Mouse (Mus musculus): Measurements from ENCODE around the gene Cxcl2. TPM values are rescaled to one million over a fixed set of nuclear protein-coding genes. Genes with fewer than 3 reads are reported as not detected.

Cxcl2 gene
- polyA plus RNA-seq, 1 experiment from 2014 or later = not detected

DNA sequence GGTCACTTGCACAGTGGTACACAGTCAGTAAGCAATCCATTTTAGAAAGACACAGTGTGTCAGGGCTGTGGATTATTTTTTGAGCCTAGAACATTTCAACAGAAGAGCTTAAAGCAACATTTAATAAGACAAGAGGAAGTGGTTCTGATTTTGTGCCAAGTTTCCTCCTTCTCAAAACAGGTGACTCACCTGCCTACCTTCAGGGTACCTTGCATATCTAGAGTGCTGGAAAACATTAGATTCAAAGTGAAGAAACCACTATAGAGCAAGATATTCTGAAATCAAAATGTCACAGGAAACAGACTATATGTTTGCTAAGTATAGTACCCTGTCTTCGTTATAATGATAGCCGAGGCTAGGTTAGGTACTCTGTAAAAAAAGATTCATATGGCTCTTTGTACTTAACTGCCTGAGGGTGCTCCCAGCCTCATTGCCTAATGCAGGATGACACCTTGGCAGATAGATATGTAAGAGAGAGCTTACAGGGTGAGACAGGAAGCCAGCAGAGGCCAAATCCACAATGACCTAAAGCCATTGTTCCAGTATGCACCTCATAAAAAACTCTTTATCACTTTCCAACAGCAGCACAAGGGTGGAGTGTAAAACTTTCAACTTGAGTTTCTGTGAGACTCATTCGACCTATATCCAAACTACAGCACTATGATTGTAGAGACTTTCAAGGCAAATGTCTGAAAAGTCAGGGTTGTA, 24.2 kb upstream of the Cxcl2 start:
- Histone ChIP-seq H3K4me3 (no peak overlapping the region), H3K27me3 (no peaks in the 10 kb centered on the region), H3K9ac (no peak overlapping the region), H3K4me2 (no peak overlapping the region), H3K27ac (no peak overlapping the region), H3K9me3 (no peaks in the 10 kb centered on the region), H3K36me3 (no peaks in the 10 kb centered on the region), H3K4me1 (0 out of 2 replicates have a peak, but pooled peaks cover 3% of the 10 kb centered on the region)
- 76% methylated on average over 3 of the region's 3 CpGs for WGBS
- ATAC-seq (ENCODE audit: insufficient number of reproducible peaks, insufficient read depth, low FRiP score, low TSS enrichment, low read depth) = no peak

DNA sequence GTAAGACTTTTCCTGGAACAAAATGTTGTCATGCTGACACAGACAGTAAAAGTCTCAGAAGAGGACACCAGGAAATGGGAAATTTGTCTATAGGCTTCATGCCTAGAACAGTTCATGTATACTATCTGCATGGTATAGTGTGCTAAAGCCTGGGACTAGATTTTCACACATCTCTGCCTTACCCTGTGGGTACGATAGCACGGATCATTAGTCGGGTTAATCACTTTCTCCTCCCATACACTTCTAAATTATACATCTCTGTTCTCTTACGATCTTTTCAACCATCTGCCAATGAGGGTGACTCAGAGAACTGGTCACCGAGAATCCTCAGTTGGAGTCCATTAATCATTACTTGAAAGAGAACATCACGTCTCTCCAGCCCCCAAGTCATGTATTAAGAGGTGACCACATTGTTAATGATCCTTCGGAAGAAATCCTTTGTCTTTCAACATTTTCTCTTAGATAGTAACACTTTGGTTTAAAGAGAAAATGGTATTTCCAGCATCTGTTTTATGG, 23.3 kb upstream of the Cxcl2 start:
- H3K4me2 ChIP-seq = no peak overlapping the region
- WGBS = 89% methylated on average over 7 of the region's 7 CpGs

DNA sequence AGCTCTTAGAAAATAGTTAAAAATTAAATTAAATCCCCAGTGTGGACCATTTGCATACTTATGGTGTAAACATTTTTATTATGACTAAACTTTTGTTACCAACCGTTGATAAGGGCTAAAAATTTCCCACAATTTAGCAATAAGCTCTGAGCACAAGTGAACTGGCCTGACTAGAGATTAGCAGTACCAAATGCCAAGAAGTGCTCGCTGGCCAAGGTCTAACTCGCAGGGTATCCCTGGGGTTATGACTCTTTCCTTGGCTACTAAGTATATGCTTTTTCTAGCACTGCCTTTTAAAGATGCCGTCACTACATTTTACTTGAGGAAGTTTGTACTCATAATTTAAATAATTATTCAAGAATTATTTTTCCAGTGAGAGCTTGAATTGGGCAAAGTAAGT, 22.6 kb upstream of the Cxcl2 start:
- WGBS = 87% methylated on average over 4 of the region's 4 CpGs

More for the DNA sequence above, 23.3 kb upstream of the Cxcl2 start:
- no peak for ATAC-seq (ENCODE audit: insufficient number of reproducible peaks, insufficient read depth, low FRiP score, low TSS enrichment, low read depth)
- H3K4me3 ChIP-seq = no peak overlapping the region
- no peaks in the 10 kb centered on the region for H3K9me3 ChIP-seq
- peaks cover 6% of the 10 kb centered on the region; the same call in 1 of the 2 replicates for H3K4me1 ChIP-seq
- no peaks in the 10 kb centered on the region for H3K27me3 ChIP-seq
- no peak overlapping the region for H3K9ac ChIP-seq
- H3K36me3 ChIP-seq = no peaks in the 10 kb centered on the region
- no peak overlapping the region for H3K27ac ChIP-seq

DNA sequence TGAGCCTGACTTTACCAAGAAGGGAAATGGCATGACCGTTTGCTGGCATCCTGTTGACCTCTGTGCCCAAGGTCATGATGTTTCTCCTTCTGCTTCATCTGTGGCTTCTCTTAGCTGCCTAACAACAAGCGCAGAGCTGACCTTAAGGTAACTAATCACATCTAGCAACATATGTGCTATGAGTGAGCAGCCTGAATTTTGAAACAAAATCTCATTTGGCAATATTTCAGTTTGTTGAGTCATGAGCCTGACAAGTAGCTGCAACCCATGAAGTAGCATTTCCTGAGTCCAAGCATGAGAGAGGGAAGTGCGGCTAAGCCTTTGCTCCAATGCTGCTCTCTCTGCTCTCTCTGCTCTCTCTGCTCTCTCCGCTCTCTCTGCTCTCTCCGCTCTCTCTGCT, 22.0 kb upstream of the Cxcl2 start:
- Histone ChIP-seq H3K9ac (no peak overlapping the region), H3K4me3 (no peak overlapping the region), H3K27me3 (no peaks in the 10 kb centered on the region), H3K4me1 (peaks cover 6% of the 10 kb centered on the region; the same call in 1 of the 2 replicates), H3K27ac (no peak overlapping the region), H3K36me3 (no peaks in the 10 kb centered on the region), H3K4me2 (no peak overlapping the region), H3K9me3 (no peaks in the 10 kb centered on the region)
- WGBS = 94% methylated on average over 5 of the region's 5 CpGs
- no peak for ATAC-seq (ENCODE audit: insufficient number of reproducible peaks, insufficient read depth, low FRiP score, low TSS enrichment, low read depth)

More for the DNA sequence above, 22.6 kb upstream of the Cxcl2 start:
- no peak overlapping the region for H3K4me2 ChIP-seq
- H3K27me3 ChIP-seq = no peaks in the 10 kb centered on the region
- H3K4me1 ChIP-seq = peaks cover 6% of the 10 kb centered on the region; the same call in 1 of the 2 replicates
- ATAC-seq (ENCODE audit: insufficient number of reproducible peaks, insufficient read depth, low FRiP score, low TSS enrichment, low read depth) = no peak
- no peak overlapping the region for H3K27ac ChIP-seq
- no peak overlapping the region for H3K4me3 ChIP-seq
- H3K36me3 ChIP-seq = no peaks in the 10 kb centered on the region
- no peak overlapping the region for H3K9ac ChIP-seq
- H3K9me3 ChIP-seq = no peaks in the 10 kb centered on the region

DNA sequence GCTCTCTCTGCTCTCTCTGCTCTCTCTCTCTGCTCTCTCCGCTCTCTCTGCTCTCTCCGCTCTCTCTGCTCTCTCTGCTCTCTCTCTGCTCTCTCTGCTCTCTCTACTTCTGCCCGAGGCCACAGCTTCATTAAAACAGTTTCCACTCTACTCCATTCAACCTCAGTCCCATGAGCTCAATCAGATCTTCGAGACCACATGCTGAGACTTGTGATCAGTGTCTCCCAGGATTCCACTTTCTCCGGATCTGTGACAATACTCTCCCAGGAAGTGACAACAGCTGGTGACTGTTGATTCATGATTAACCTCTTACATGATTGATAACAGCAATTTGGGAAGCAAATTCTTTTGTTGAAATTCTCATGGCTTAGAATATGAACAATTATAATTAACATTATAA, 21.5 kb upstream of the Cxcl2 start:
- H3K27me3 ChIP-seq = no peaks in the 10 kb centered on the region
- peaks cover 3% of the 10 kb centered on the region; the same call in 1 of the 2 replicates for H3K4me1 ChIP-seq
- no peaks in the 10 kb centered on the region for H3K36me3 ChIP-seq
- H3K9ac ChIP-seq = no peak overlapping the region
- no peak overlapping the region for H3K4me3 ChIP-seq
- 86% methylated on average over 5 of the region's 5 CpGs for WGBS
- ATAC-seq (ENCODE audit: insufficient number of reproducible peaks, insufficient read depth, low FRiP score, low TSS enrichment, low read depth) = no peak
- no peaks in the 10 kb centered on the region for H3K9me3 ChIP-seq
- H3K4me2 ChIP-seq = no peak overlapping the region
- H3K27ac ChIP-seq = no peak overlapping the region

DNA sequence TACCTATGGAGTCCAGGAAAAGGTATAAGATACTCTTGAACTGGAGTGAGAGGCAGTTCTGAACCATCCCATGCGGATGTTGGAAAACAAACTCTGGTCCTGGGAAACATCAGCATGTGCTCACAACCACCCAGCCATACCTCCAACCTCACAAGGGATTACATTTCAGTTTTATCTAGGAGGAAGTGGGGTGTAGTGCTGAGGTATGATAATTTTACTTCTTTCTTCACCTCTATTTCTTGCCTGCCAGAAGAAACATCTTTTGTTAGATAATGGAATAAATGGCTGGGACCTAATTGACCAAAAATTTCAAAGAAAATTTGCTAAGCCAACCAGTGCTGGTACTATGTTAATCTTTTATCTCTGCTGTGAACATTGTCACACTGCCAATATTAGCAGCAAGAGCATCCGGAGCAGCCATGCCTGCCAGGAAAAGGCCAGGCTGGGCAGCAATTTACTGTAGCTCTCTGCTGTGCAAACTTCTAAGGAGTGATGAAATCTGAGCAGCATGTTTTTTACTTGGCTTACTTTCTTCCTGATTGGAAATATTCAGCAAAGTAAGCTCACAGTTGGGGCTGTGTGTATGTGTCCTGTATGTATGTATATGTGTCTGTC, 18.9 kb upstream of the Cxcl2 start:
- no peaks in the 10 kb centered on the region for H3K9me3 ChIP-seq
- peaks cover 3% of the 10 kb centered on the region; the same call in 1 of the 2 replicates for H3K4me1 ChIP-seq
- peaks cover 4% of the 10 kb centered on the region for H3K27me3 ChIP-seq
- no peak overlapping the region for H3K9ac ChIP-seq
- H3K27ac ChIP-seq = no peak overlapping the region
- no peaks in the 10 kb centered on the region for H3K36me3 ChIP-seq
- no peak for ATAC-seq (ENCODE audit: insufficient number of reproducible peaks, insufficient read depth, low FRiP score, low TSS enrichment, low read depth)
- 47% methylated on average over 2 of the region's 2 CpGs for WGBS
- H3K4me2 ChIP-seq = no peak overlapping the region
- no peak overlapping the region for H3K4me3 ChIP-seq

DNA sequence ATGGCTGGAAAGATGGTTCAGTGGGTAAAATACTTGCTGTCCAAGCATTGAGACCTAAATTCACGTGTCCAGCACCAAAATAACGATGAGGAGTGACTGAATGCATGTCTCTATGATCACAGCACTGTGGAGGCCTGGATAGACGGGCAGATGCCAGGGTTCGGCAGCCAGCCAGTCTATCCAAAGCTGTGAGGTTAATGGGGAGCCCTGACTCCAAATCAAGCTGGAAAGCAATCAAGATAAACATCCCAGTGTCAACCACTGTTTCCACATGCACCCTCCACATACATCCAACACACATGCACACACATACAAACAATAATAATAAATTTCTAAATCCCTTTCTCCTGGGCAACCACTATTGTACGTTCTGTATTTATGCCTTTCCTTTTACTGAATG, 15.0 kb upstream of the Cxcl2 start:
- no peak overlapping the region for H3K4me3 ChIP-seq
- peaks cover 10% of the 10 kb centered on the region for H3K4me1 ChIP-seq
- no peaks in the 10 kb centered on the region for H3K9me3 ChIP-seq
- no peak for ATAC-seq (ENCODE audit: insufficient number of reproducible peaks, insufficient read depth, low FRiP score, low TSS enrichment, low read depth)
- H3K27me3 ChIP-seq = peaks cover 6% of the 10 kb centered on the region
- H3K4me2 ChIP-seq = no peak overlapping the region
- H3K36me3 ChIP-seq = no peaks in the 10 kb centered on the region
- 77% methylated on average over 5 of the region's 5 CpGs for WGBS
- H3K27ac ChIP-seq = no peak overlapping the region
- no peak overlapping the region for H3K9ac ChIP-seq

DNA sequence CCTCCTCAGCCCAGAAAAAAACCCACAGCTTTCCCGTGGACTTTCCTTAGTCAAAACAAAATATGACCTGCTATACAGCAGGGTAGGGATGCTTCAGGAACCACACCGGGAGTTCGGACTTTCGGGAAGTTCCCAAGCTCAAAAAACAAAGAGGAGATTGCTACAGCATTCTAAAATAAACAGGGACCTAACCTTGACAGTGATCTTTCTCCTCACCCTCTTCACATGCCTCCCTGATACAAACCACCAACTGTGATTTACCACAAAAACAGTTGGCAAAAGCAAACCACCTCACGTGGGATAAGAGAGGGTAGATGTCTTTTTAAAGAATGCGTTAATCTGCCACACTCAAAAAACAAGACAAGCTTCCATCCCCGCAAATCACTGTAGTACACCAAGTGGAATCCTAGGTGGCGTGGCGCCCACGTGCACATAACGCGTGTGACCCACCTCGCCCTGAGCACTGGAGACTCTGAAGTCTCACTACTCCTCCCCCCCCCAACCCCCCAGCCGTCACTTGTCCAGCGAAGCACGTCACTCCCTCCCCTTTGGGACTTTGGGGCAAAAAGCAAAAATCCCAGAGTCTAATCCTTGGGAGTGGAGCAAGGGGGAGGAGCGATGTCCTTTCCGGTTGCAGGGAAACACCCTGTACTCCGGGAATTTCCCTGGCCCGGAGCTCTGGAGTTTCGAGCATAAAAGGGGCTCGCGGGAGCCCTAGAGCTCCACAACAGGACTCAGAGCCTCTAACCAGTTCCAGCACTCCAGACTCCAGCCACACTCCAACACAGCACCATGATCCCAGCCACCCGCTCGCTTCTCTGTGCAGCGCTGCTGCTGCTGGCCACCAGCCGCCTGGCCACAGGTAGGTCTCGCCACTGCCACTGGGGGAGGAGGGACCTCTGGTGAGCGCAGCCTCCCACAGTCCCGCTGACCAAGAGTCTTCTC, 12.9 kb upstream of the Cxcl2 start, which contains the start of gene Cxcl1:
TSS of gene Cxcl1 (plus strand) at position 723 of the 945 bp plus-strand sequence.
- ATAC-seq (ENCODE audit: insufficient number of reproducible peaks, insufficient read depth, low FRiP score, low TSS enrichment, low read depth) = peak; percentile 75
- Histone ChIP-seq H3K27ac (no peak within 1 kb of the TSS), H3K27me3 (peaks cover 6% of the 10 kb centered on the region), H3K4me2 (peak within 1 kb of the TSS; percentile 96), H3K9me3 (no peaks in the 10 kb centered on the region), H3K4me3 (peak within 1 kb of the TSS; percentile 51), H3K9ac (peak within 1 kb of the TSS; percentile 74), H3K4me1 (peaks cover 7% of the 10 kb centered on the region), H3K36me3 (no peaks in the 10 kb centered on the region)
- 7% methylated on average over 30 of the region's 30 CpGs for WGBS

DNA sequence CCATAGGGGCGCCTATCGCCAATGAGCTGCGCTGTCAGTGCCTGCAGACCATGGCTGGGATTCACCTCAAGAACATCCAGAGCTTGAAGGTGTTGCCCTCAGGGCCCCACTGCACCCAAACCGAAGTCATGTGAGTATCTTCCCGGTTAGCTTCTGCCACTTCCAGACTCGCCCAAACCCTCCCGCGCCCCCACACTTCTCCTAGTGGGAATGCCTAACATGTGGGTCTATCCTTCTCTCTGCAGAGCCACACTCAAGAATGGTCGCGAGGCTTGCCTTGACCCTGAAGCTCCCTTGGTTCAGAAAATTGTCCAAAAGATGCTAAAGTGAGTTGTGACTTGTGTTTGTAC, 12.2 kb upstream of the Cxcl2 start:
- Histone ChIP-seq H3K27me3 (peaks cover 6% of the 10 kb centered on the region), H3K27ac (no peak overlapping the region), H3K4me3 (peak overlapping the region; percentile 51), H3K4me2 (peak overlapping the region; percentile 96), H3K4me1 (peaks cover 7% of the 10 kb centered on the region), H3K9ac (peak overlapping the region; percentile 74), H3K36me3 (no peaks in the 10 kb centered on the region), H3K9me3 (no peaks in the 10 kb centered on the region)
- ATAC-seq (ENCODE audit: insufficient number of reproducible peaks, insufficient read depth, low FRiP score, low TSS enrichment, low read depth) = no peak
- 22% methylated on average over 10 of the region's 10 CpGs for WGBS

DNA sequence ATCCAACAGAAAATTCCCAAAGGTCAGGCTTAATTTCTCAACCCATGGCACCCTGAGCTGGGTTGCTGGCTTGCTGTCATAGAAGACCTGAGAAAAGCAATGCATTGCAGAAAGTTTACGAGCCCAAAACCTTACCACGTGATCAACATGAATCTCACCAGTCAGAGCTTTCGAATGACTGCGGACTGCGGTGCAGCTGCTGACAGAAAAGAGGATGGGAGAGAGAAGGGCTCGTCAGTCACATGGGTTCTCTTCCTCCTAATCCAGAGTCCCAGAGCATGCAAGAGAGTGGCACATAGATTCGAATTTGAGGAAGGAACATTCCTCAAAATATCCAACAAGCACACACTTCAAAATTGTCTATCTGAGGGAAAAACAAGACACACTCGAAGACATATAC, 9.4 kb upstream of the Cxcl2 start:
- 70% methylated on average over 8 of the region's 8 CpGs for WGBS
- Histone ChIP-seq H3K9me3 (no peaks in the 10 kb centered on the region), H3K4me2 (no peak overlapping the region), H3K36me3 (no peaks in the 10 kb centered on the region), H3K9ac (no peak overlapping the region), H3K4me3 (no peak overlapping the region), H3K27me3 (peaks cover 6% of the 10 kb centered on the region), H3K4me1 (peaks cover 7% of the 10 kb centered on the region), H3K27ac (no peak overlapping the region)
- ATAC-seq (ENCODE audit: insufficient number of reproducible peaks, insufficient read depth, low FRiP score, low TSS enrichment, low read depth) = no peak

DNA sequence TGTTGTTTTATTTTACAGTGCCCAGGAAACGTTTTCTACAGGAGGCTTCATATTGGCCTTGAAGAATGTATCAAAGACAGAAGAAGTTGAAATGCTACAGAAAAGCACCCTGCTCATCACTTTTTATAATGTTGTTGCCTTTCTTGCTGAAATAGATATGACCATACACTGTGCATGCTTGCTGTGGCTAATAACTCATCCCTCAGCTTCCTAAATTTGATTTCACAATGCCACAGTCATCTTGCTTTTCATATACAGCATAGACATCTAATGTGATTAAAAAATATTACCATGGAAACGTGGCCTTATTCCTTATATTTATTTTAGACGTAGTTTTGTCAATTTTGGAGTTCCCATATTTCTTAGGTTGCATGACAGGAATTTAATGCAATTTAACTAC, 6.2 kb upstream of the Cxcl2 start:
- Histone ChIP-seq H3K9ac (no peak overlapping the region), H3K4me1 (peaks cover 7% of the 10 kb centered on the region; the same call in 1 of the 2 replicates), H3K9me3 (no peaks in the 10 kb centered on the region), H3K36me3 (no peaks in the 10 kb centered on the region), H3K4me3 (no peak overlapping the region), H3K27me3 (no peaks in the 10 kb centered on the region; the same call in 1 of the 2 replicates), H3K27ac (no peak overlapping the region), H3K4me2 (no peak overlapping the region)
- 65% methylated on average over 3 of the region's 3 CpGs for WGBS
- ATAC-seq (ENCODE audit: insufficient number of reproducible peaks, insufficient read depth, low FRiP score, low TSS enrichment, low read depth) = no peak
